Mouse (Mus musculus): Measurements from ENCODE around the gene Runx3. TPM values are rescaled to one million over a fixed set of nuclear protein-coding genes. Genes with fewer than 3 reads are reported as not detected.

Gene Runx3
- polyA plus RNA-seq (2012; rRNA removed), result 0.69 TPM in 1 of 2 replicates, not detected in the other

DNA sequence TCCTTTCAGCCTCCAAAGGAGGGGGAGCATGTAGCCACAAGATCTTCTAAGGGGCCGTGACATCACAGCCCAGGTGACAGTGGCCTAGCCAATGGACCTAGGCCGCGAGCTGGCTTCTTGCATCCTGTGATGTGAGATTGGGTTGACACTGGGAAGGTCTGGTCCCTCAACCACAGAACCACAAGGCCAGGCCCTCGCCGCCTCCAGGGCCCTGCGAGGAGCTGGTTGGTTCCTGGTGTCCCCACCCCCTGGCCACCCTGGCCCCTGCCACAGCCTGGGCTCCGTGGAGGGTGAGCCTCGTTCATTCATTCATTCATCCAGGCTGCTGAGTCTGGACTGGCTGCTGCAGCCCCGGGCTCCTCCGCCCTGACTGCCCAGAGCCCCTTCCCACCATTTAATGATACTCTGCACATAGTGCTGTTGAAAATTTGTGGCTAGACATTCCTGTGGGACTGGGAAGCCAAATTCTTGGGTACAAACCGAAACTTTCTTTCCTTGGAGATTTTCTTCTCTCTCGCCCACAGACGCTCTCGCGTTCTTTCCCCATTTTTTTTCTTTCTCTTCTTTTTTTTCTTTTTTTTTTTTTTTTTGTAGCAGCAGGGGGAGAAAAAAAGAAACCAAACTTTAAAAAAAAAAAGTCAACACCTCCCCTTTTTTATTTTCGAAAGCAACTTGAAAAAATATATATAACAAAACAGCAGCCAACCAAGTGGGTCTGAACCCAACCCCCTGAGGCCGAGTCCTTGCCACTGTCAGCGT, at the start of gene Runx3:
Gene Runx3, plus strand, starts transcription at position 311 of the 759 bp plus-strand sequence.
- DNase-seq (ENCODE audit: extremely low spot score in 1 of 2, low spot score in 1 of 2), result no peak

DNA sequence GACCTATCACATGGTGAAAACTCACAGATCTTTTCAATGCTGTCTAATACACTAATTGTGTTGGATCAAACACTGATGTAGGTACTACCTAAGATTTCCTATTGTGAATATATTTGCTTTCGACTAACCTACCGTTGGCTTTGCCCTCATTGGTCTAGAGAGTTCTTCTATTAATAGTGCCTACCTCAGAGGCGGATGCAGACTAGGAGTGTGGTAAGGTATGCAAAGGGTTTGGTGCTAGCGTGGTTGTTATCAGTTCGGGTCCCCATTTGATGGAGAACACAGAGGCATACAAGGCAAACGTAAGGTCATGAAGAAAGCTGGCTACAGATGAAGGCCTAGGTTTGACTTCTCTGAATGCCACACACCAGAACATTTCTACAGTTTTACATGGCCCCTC, 47.8 kb upstream of the Runx3 start:
- no peak for DNase-seq (ENCODE audit: extremely low spot score in 1 of 2, low spot score in 1 of 2)

DNA sequence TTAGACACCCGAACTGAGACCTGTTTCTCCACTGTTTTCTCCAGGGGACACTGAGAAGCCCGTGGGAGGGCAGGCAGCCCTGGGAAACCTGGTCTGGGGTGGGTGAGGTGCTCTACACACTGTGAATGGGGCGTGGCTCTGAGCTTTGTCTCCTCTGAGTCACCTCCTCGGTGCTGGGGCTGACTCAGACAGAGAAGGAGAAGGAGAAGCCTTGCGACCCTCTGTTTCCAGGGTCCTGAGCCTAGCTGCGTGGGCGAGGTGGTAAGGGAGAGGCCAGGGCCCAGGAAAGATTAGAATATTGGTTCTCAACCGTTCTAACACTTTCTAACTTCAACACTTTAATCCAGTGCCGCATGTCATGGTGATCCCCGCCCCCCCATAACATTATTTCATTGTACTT, 46.9 kb upstream of the Runx3 start:
- no peak for DNase-seq (ENCODE audit: extremely low spot score in 1 of 2, low spot score in 1 of 2)

DNA sequence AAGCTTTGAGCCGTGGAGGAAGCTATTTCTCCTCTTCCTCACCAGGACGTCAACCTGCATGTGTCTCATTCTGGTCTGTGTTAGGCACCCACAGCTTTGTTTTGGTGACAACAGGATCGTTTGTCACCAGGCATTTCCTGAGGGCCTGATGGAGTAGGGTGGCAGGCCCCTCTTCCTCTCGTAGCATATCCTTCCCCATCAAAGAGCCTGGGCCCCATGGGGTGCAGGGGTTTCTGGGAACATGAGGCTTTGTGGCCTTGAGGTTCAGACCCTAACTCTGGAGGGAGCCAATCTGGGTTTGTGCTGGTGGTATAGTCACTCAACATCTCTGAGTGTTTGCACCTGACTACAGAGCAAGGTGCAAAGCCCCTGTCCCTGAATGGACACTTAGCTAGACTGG, 45.8 kb upstream of the Runx3 start:
- no peak for DNase-seq (ENCODE audit: extremely low spot score in 1 of 2, low spot score in 1 of 2)

DNA sequence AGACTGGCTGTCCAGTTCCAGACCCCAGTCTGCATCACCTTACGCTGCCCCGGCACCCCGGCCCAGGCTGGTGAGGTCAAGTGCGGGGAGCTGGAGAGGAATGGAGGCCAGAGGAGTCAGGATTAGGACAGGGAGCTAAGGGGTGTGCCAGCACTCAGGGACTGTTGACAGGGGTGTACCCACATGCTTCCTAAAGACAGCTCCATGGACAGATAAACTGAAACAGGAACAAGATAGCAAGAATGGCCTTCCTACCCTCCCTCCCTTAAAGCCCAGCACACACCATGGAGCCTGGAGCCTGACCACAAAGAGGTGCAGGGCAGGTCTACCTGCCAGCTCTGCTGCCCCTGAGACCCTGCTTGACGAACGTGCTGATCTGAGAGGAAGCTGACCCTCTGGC, 45.1 kb upstream of the Runx3 start:
- DNase-seq (ENCODE audit: extremely low spot score in 1 of 2, low spot score in 1 of 2), result no peak

DNA sequence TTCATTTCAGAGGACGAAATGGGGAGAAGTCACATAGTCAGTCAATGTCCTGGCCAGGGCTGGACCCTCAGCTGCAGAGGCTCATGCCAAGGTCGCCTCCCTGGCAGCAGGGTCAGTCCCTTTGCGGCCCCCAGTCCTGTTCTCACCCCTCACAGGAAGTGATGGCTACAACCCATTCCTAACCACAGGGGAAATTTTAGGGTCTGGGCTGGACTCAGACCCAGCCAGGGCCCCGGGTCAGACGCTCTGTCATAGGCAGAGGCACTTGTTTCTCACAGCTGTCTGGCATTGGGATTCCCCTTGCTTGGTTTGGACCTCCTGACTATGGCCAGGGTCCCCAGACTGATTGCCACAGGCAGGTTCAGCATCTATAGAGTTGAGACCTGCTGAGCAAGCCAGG, 43.8 kb upstream of the Runx3 start:
- no peak for DNase-seq (ENCODE audit: extremely low spot score in 1 of 2, low spot score in 1 of 2)

DNA sequence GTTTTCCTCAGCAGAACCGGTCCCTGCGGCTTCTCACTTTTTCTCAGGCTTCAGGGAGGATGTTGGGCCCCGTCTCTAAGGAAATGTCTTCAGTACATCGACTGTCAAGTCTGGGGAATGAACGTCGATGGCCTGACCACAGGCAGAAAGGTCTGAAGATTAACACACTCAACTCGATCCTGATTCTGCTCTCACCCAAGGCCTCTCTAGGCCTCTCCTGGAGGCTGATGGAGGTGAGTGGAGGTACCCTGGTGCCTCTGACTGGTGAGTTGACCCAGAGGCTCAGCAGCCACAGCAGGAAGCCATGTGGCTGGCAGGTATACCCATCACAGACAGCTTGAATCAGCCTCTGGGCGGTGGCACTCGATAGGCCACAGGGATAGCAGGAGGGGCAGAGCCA, 43.3 kb upstream of the Runx3 start:
- DNase-seq (ENCODE audit: extremely low spot score in 1 of 2, low spot score in 1 of 2), result no peak

DNA sequence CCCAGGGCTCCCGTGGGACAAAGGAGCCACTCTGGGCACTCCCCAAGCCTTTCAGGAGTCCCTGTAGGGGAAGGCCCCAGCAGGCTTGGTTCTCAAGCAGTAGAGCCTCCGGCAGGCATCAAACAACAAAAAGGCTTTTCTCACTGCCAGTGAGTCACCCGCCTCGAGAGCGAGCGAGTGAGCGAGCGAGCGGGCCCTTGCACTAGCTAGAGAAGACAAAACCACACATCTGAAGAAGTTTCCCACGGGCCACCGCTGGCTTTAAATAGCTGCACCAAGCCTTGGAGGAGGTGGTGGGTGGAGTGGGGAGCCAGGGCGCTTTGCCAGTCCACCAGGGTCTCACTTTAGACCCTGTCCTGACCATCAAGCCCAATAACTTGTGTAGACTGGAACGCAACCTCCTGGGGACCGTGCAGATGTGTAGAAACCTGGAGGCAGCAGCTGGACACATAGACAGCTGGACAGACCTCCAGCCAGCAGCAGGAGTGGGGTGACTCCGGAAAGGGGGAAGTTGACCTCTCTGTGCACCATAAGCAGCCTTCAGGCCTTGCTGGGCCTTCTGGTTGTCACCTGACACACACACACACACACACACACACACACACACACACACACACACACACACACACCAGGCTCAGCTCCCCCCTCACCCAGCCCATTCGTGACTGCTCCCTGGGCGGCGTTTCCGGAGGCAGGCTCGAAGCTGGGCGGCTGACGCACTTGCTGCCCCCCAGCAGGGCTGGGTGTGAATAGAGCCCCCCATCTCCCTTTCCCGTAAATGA, 40.4 kb upstream of the Runx3 start:
- DNase-seq (ENCODE audit: extremely low spot score in 1 of 2, low spot score in 1 of 2), result peak in 1 of 2 experiments; percentile 5

DNA sequence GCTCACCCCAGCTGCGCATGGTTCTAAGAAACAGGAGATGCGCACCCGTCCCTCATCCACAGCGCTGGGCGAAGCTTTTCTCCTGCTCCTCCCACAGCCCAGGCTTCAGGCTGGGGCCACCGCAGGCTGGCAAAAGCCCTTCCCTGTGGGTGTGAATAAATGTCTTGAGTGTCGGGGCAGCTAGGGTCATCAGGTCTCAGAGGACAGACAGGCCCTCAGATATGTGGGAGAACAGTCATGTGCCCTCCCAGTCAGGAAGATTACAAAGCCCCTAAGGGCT, 39.9 kb upstream of the Runx3 start:
- no peak for DNase-seq (ENCODE audit: extremely low spot score in 1 of 2, low spot score in 1 of 2)

DNA sequence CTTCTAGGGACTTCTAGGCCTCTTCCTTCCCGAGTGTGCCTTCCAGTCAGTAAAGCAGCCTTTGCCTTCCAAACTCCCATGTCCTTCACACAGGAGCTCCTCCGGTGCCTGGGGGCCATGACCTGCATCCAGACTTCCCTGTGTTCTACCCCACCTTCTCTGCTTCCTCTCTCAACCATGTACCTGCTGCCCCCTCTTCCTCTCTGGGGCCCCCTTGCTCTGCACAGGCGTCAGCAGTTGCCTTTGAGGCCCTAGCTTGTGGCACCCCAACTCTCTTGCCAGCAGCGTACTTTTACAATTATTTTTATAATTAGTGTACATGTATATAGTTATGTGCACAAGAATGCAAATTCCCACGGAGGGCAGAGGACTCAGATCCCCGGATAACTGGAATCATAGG, 37.4 kb upstream of the Runx3 start:
- no peak for DNase-seq (ENCODE audit: extremely low spot score in 1 of 2, low spot score in 1 of 2)

DNA sequence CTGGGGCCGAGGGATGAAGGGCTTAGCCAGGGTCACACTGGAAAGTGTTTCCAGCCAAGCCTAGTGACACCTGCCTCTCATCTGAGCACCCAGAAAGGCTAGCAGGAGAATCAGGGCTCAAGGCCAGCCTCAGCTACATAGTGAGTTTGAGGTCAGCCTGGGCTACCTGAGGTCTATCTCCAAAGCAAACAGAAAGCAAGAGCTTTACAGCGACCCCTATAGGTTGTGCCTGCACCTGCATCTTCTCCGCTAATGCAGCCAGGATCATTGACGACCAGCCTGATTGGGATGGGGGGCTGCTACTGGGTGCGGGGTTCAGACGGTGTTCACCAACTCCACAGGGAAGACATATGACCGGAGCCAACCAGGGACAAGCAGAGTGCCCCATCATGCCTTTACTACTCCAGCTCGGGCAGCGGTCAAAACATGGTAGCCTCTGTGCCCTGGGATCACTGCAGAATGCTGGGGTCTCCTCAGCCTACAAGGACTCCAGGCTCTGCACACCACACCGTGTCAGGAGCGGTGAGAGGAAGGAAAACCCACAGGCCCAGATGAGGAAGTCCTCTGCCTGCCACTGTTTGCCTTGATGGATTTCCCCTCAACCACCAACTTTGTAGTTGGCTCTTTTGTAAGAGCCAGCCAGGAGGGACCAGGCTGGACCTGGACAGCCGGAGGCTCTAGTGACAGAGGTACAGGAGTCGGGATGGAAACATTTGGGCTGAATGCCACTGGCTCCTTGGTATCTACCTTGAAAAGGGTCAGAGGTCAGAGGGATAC, 35.2 kb upstream of the Runx3 start:
- DNase-seq (ENCODE audit: extremely low spot score in 1 of 2, low spot score in 1 of 2), result no peak

DNA sequence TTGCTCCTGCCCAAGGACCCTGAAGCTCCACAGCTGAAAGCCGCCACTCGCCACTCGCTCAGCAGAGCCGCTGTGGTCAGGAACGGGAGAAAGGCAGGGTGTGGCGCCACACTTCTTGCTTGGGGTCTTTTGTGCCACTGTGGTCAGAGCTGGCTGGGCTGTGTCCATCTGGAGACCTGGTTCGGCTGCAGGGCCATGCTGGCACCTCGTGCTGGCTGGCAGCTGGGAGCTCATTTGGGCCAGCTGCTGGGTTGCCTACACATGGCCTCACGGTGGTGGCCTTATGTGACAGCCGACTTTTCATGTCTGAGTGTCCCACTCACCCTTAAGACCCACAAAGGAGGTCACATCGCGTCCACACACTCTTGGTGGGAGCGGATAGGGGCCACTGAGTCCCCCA, 29.8 kb upstream of the Runx3 start:
- DNase-seq (ENCODE audit: extremely low spot score in 1 of 2, low spot score in 1 of 2), result no peak

DNA sequence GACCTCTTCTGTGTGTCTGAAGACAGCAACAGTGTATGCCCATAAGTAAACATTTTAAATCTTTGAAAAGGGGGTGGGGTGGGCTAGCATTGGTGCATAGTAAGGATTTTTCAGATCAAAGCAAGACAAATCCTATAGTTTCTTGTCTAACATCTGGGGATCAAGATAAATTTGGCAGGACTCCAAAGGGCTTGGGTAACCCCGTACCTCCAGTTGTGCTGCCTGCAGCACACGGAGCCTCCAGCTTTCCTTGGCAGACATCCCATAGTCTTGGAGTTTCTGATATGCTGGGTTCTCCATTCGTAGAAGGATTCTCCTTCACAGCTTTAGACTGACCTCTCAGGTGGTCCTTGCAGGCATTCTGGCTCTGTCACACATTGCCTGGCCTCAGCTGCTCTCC, 27.6 kb upstream of the Runx3 start:
- no peak for DNase-seq (ENCODE audit: extremely low spot score in 1 of 2, low spot score in 1 of 2)

DNA sequence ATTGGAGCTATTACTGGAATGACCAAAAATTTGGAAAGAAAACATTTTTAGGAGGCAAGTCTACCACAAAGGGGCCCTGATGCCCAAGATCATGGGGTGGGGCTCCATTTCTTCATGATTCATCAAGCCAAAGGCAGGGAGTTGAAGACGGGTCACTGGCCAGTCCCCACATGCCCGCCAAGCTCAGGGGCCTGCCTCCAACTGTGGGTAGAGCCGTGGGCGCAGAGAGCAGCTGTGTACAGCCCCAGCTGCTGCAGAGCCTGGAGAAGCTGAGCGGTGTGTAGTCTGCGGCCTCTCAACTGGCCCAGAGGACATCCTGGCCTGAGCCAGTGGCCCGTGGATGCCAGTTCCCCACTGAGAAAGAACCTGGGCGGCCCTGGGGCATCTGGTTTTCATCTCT, 24.8 kb upstream of the Runx3 start:
- DNase-seq (ENCODE audit: extremely low spot score in 1 of 2, low spot score in 1 of 2), result no peak

DNA sequence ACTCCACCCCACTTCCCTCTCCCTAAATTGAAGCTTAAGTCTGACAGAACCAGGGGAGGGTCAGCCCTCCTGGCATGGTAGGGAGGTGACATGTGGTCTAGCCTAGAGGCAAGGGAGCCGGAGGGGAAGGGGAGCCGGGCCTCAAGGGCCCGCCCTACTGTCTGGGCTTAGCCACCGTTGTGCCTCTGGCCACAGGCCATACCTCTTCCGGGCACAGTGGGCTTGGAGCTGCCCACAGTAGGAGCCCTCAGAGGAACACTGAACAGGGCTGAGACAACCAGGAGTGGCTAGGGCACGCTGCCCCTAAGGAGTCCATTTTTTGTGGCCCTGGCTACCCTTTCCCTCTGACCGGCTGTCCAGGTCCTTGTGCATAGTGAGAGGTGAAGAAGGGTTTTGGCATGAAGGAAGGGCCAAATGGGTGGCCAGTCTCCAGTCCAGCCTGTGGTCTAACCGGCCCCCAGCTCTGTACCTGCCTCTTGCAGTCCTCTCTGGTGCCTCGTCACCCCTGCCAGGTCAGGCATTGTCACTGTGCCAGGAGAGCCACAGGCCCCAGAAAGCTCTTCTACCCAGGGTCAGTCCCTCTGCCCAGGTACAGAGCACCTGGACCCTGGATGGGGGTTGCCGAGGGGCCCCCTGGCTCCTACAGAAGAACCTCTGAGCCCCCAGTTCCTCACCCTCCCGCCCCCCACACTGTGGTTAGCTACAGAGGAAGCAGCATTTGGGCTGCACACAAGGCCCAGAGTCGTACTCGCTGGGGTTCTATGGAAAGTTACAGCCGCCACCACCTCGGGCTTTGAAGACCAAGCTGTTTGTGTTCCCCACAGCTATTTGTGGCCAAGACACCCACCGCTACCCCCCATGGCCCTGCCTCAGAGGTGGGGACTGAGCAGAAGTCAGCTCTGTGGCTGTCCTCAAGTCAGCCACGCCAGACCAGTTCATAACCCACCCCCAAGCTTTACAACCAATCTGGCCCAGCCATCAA, 22.3 kb upstream of the Runx3 start:
- DNase-seq (ENCODE audit: extremely low spot score in 1 of 2, low spot score in 1 of 2), result no peak

DNA sequence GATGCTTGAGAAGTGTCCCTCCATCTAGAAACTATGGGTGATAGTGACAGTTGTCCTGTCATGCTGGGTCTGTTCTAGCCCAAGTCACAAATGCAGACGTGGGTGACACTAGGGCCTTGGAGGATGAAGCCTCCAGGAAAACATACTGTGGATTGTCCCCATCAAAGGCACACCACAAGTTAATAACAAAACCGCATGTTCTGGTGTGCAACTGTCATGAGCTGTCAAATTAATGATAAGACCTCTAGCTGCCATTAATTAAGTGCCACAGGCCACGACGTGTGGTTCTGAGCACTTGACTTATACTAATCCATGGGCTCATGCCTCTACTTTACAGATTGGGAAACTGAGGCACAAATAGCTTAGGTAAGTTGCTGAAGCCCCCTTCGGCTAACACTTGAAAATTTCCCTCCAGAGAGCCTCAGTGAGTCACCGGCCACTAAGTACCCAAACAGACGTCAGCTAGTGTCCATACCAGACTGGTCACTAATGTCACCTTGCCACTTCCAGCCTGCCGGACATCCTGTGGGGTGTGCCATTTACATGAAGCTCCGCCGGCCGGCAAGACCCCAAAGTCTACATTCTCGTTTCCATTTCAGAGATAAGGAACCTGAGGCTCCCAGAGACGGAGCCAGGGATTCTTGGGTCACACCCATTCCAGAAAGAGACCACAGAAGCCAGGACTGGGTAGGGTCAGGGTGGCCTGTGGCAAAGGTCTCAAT, 18.3 kb upstream of the Runx3 start:
- DNase-seq (ENCODE audit: extremely low spot score in 1 of 2, low spot score in 1 of 2), result no peak

DNA sequence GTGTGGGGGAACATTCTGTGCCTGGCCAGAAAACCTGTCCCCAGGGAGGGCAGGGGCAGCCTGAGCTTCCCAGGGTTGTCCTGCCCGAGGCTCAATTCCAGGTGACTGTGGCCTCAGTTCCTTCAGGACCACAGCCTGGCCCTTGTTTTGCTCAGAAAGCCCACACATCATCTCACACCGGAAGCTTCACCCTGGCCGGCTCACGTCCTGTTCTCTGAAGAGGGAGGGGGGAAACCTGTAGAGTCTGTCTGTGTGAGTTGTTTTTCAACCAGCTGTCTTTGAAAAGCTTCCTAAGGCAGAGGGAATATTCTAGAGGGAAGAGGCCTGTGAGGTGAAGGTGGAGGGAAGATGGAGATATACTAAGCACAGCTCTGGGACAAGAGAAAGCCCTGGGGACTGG, 17.7 kb upstream of the Runx3 start:
- DNase-seq (ENCODE audit: extremely low spot score in 1 of 2, low spot score in 1 of 2), result no peak

DNA sequence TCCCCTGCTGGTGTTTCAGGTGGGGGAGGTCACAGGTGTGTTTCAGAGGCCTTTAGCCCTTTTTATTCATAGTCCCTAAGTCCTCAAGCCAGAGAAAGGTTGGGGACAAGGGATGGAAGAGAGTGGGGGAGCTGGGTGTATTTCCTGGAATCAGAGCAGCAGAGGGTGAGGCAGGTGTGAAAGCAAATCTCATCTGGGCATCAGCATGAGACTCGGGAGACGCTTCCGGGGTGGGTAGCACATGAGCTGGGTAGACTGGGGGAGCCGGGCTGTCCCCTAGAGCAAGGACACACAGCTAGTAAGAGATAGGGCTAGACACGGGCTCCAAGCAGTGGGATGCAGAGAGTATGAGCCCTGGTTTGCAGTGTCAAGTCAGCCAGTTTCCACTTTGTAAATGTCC, 16.7 kb upstream of the Runx3 start:
- no peak for DNase-seq (ENCODE audit: extremely low spot score in 1 of 2, low spot score in 1 of 2)

DNA sequence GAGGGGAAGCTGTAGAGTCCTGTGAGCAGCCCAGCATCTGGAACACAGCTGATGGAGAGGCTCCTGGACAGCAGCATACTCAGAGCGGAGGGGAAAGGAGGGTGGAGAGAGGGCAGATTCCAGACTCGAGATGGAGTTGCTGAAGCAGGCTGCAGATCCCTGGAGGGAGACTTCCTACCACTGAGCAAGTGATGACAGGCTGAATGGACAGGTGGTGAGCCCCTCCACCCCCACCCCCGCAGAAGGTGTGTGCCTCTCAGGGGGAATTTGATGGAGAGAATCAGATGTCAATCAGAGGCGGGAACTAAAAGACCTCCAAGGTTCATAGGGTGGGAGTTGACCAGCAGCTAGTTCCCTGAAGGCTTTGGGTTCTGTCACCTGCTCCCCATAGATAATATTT, 13.5 kb upstream of the Runx3 start:
- no peak for DNase-seq (ENCODE audit: extremely low spot score in 1 of 2, low spot score in 1 of 2)

DNA sequence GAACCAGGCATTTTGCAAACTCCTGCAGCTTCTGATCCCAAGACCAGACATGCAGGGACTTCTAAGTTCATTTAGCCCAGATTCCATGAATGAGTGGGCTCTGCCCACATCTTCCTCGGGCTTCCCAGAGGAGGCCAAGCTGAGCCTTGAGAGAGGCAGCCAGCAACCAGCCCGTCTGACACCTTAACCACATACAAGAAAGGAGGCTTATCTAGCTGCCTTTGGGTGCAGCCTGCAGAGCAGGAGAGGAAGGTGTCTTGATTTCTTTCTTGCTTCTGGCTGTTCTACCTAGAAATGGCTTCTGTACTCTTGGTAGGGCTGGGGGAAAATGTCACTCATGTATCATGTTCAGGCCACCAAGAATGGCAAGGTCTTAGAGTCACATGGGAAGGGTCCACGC, 11.8 kb upstream of the Runx3 start:
- DNase-seq (ENCODE audit: extremely low spot score in 1 of 2, low spot score in 1 of 2), result no peak

All from frontal cortex, adult 2 months (tissue).